Mouse (Mus musculus) kidney, postnatal 0 days (tissue): ENCODE results near the gene Nobox. TPM values are rescaled to one million over a fixed set of nuclear protein-coding genes. Genes with fewer than 3 reads are reported as not detected.

ENCODE experiments used
- ATAC-seq: fragments of 200-750 bp; cut with Nextera tagmentation; replicated peaks from 2 replicates; pipeline ENCODE4 v1.8.0; 2017; ENCODE audit warnings: low read depth, moderate number of reproducible peaks, moderate TSS enrichment, moderate library complexity; ENCODE audit not compliant: low FRiP score
- DNase-seq: peaks from one replicate; pipeline ENCODE4 v3.0.0-alpha.2; 2016; ENCODE audit warnings: low spot score
- H3K27ac ChIP-seq: fragments of 300-500 bp; sonication (generic); 2 replicates; pipeline ENCODE4 v1.5.1; 2014; ENCODE audit warnings: mild to moderate bottlenecking
- H3K27me3 ChIP-seq: fragments of 300-500 bp; sonication (generic); 2 replicates; pipeline ENCODE4 v1.6.1; 2014; ENCODE audit warnings: low read length, mixed read lengths; ENCODE audit not compliant: insufficient read depth
- H3K36me3 ChIP-seq: fragments of 300-500 bp; sonication (generic); 2 replicates; pipeline ENCODE4 v1.6.1; 2014; ENCODE audit warnings: low read length, mixed read lengths; ENCODE audit not compliant: insufficient read depth
- H3K4me1 ChIP-seq: fragments of 300-500 bp; sonication (generic); replicated peaks from 2 replicates; pipeline ENCODE4 v1.6.1; 2014; ENCODE audit warnings: antibody characterized with exemption, low read length, mixed read lengths; ENCODE audit not compliant: insufficient read depth
- H3K4me2 ChIP-seq: fragments of 300-500 bp; sonication (generic); 2 replicates; pipeline ENCODE4 v1.6.1; 2014; ENCODE audit warnings: mild to moderate bottlenecking, low read length, moderate library complexity, mixed read lengths
- H3K4me3 ChIP-seq: fragments of 300-500 bp; sonication (generic); replicated peaks from 2 replicates; pipeline ENCODE4 v1.5.1; 2014; ENCODE audit warnings: low read depth, low read length
- H3K9ac ChIP-seq: fragments of 300-500 bp; sonication (generic); 2 replicates; pipeline ENCODE4 v1.6.1; 2014; ENCODE audit warnings: low read depth, low read length
- H3K9me3 ChIP-seq: fragments of 300-500 bp; sonication (generic); replicated peaks from 2 replicates; pipeline ENCODE4 v1.6.1; 2016; ENCODE audit warnings: low read length, inconsistent platforms, mixed read lengths
- CTCF ChIP-seq: IDR thresholded peaks from 2 replicates; pipeline ENCODE4 v1.5.1; 2016; ENCODE audit warnings: antibody characterized with exemption, low read depth, mild to moderate bottlenecking, moderate library complexity
- WGBS: fragments of 180-500 bp; shearing (Covaris S2); extraction: QIAGEN DNeasy Blood & Tissue Kit; methylation state at CpG from one replicate; pipeline ENCODE4 v1.1.7; 2014; 5-methylcytosine and 5-hydroxymethylcytosine counted together
- polyA plus RNA-seq: library from polyadenylated mRNA; unstranded; fragments of >200 nt; fragmentation: Nextera tagmentation; extraction: Ambion mirVana; gene quantifications from 2 replicates; pipeline ENCODE4 v1.2.1, GENCODE M21; 2015

Gene Nobox
- polyA plus RNA-seq, 1 experiment from 2014 or later: not detected

DNA sequence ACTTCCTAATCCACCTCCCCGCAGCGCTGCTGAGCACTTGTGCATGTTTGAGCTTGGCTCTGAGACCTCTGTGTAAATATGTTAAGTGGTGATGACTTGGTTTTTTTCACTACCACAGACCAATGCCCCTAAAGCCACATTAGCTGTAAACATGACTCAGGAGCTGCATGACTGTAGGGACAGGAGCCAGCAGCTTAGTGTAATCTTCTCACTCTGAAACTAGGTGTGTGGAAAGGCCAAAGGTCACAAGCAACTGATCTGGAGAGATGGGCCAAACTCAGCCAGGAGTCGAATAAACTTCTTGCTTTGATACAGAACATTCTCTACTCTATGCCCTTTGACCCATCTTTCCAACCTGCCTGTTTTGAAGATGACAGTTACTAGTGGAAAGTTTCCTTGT, 17.3 kb downstream of the Nobox start:
- H3K4me3 ChIP-seq: no peak overlapping the region
- 67% methylated on average over 3 of the region's 3 CpGs for WGBS
- H3K9ac ChIP-seq: no peak overlapping the region
- no peak for TF ChIP-seq CTCF
- H3K36me3 ChIP-seq: peaks cover 23% of the 10 kb centered on the region
- no peak overlapping the region for H3K4me2 ChIP-seq
- DNase-seq: no peak
- H3K9me3 ChIP-seq: no peaks in the 10 kb centered on the region
- H3K4me1 ChIP-seq: peaks cover 15% of the 10 kb centered on the region; the same call in 1 of the 2 replicates
- no peaks in the 10 kb centered on the region for H3K27me3 ChIP-seq
- ATAC-seq: 0 out of 2 replicates have a peak, but pooled peaks have one; percentile 37
- peak overlapping the region; percentile 48; the same call in 1 of the 2 replicates for H3K27ac ChIP-seq

DNA sequence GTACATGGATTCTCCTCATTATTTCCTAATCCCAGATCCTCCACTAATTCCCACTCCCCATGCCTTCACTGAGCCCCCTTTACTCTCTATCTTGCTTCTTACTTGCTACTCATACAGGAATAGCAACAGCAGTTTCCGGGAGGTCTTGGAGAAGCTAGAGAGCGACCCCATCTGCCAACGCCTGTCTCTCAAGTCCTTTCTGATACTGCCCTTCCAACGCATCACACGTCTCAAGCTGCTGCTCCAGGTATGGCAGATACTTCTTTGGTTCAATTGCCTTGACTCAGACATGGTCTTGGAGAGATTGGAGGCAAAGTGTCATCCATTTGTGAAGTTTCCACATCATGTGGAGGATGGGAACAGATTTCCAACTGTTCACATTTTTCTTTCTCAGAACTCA, 28.9 kb downstream of the Nobox start:
- no peaks in the 10 kb centered on the region for H3K27me3 ChIP-seq
- peaks cover 50% of the 10 kb centered on the region for H3K36me3 ChIP-seq
- H3K4me2 ChIP-seq: no peak overlapping the region
- no peaks in the 10 kb centered on the region for H3K4me1 ChIP-seq
- DNase-seq (no peak), ATAC-seq (no peak)
- no peak overlapping the region for H3K9ac ChIP-seq
- no peak overlapping the region for H3K4me3 ChIP-seq
- H3K27ac ChIP-seq: no peak overlapping the region
- TF ChIP-seq CTCF: no peak
- 95% methylated on average over 5 of the region's 5 CpGs for WGBS
- H3K9me3 ChIP-seq: no peaks in the 10 kb centered on the region

DNA sequence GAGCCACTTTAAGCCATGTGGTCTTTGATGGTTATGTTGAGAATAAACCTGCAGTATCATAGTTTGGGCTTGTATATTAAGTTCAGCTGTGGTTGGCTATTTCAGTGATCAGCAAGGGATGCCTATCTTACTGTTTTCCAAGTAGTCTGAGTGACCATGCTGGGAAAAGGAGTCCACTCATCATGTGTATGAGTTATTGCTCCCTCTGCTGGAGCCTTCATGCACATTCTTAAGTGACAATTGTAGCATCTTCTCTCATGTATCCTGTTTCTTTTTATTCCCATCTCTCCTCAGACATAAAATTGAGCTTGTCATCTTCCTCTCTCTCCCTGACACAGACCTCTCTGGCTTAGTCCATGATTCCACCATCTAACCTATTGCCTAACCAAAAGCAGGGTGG, 31.1 kb downstream of the Nobox start:
- no peaks in the 10 kb centered on the region for H3K4me1 ChIP-seq
- ATAC-seq: no peak
- peaks cover 49% of the 10 kb centered on the region for H3K36me3 ChIP-seq
- no peak overlapping the region for H3K4me2 ChIP-seq
- peak; percentile 74 for TF ChIP-seq CTCF
- DNase-seq: peak; percentile 62
- H3K9me3 ChIP-seq: no peaks in the 10 kb centered on the region
- H3K27ac ChIP-seq: no peak overlapping the region
- no peak overlapping the region for H3K9ac ChIP-seq
- no peaks in the 10 kb centered on the region for H3K27me3 ChIP-seq
- H3K4me3 ChIP-seq: no peak overlapping the region

DNA sequence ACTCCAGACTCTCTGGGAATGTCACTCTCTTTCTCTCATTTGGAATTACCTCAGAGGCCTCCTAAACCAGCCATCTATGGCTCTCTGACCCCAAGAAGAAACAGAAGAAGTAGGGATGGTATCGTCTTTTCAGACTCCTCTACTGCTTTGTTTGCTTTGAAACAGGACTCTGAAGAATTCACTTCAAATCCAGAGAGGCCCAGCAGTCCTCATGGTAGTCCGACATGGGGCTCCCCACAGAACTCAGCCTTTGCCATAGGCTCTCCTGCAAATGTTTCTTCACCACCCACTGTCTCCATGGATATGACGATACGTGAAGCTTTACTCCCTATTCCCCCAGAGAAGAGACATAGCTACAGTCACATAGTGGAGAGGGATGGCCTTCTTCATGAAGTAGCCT, 35.2 kb downstream of the Nobox start:
- ATAC-seq (peak; percentile 47; the same call in 1 of the 2 replicates), DNase-seq (peak; percentile 54)
- no peak for TF ChIP-seq CTCF
- no peaks in the 10 kb centered on the region for H3K4me1 ChIP-seq
- H3K9ac ChIP-seq: no peak overlapping the region
- no peaks in the 10 kb centered on the region for H3K27me3 ChIP-seq
- 47% methylated on average over 4 of the region's 4 CpGs for WGBS
- H3K4me3 ChIP-seq: no peak overlapping the region
- no peaks in the 10 kb centered on the region for H3K9me3 ChIP-seq
- H3K36me3 ChIP-seq: peaks cover 18% of the 10 kb centered on the region; the same call in 1 of the 2 replicates
- no peak overlapping the region for H3K4me2 ChIP-seq
- no peak overlapping the region for H3K27ac ChIP-seq

DNA sequence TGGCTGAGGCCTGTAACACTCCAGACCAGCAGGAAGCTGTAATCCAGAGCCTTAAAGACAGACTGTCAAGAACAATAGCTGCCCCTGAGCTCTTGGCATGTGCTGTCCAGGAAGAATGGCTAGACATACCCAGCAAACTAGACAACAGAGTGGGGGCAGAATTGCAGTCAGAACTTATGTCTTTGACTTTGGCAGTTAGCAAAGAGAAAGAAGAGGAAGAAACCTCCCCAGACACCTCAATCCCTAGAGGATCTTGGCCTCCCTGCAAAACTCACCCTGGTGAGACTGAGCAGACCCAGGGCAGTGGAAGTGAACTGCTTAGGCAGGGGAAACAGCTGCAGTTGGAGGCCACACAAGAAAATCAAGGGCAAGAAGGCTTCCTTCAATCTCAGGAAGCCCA, 36.8 kb downstream of the Nobox start:
- no peak for ATAC-seq
- Histone ChIP-seq H3K36me3 (peaks cover 18% of the 10 kb centered on the region; the same call in 1 of the 2 replicates), H3K4me2 (no peak overlapping the region), H3K27me3 (no peaks in the 10 kb centered on the region), H3K9ac (no peak overlapping the region), H3K4me1 (no peaks in the 10 kb centered on the region), H3K4me3 (no peak overlapping the region), H3K9me3 (no peaks in the 10 kb centered on the region), H3K27ac (peak overlapping the region; percentile 66)
- peak; percentile 38 for DNase-seq
- no peak for TF ChIP-seq CTCF

DNA sequence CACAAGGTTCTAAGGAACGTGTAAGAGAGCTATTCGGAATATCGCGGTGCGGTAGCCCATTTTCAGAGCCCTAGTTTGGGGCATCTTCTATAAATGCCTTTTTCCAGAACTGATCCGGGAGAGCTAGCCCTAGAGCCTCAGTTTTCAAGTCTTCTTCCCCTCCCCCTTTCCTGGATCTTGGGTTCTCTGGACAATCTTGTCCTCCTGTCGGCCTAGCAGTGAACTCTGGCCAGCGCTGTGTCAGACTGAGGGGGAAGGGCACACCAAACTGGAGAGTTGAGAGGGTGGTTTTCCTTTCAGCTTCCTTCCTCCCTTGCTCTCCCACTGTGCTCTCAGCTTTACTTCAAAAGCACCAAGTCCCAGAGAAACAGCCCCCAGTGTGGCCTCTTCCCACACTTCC, 43.0 kb downstream of the Nobox start:
- Histone ChIP-seq H3K36me3 (no peaks in the 10 kb centered on the region), H3K4me3 (peak overlapping the region; percentile 59), H3K9me3 (no peaks in the 10 kb centered on the region), H3K27me3 (no peaks in the 10 kb centered on the region), H3K4me2 (peak overlapping the region; percentile 77), H3K4me1 (peaks cover 4% of the 10 kb centered on the region; the same call in 1 of the 2 replicates), H3K27ac (peak overlapping the region; percentile 68), H3K9ac (peak overlapping the region; percentile 75)
- peak; percentile 83 for ATAC-seq
- WGBS: under 1% methylated on average over 8 of the region's 8 CpGs
- TF ChIP-seq CTCF: peak; percentile 29; the same call in 1 of the 2 replicates
- peak; percentile 86 for DNase-seq

DNA sequence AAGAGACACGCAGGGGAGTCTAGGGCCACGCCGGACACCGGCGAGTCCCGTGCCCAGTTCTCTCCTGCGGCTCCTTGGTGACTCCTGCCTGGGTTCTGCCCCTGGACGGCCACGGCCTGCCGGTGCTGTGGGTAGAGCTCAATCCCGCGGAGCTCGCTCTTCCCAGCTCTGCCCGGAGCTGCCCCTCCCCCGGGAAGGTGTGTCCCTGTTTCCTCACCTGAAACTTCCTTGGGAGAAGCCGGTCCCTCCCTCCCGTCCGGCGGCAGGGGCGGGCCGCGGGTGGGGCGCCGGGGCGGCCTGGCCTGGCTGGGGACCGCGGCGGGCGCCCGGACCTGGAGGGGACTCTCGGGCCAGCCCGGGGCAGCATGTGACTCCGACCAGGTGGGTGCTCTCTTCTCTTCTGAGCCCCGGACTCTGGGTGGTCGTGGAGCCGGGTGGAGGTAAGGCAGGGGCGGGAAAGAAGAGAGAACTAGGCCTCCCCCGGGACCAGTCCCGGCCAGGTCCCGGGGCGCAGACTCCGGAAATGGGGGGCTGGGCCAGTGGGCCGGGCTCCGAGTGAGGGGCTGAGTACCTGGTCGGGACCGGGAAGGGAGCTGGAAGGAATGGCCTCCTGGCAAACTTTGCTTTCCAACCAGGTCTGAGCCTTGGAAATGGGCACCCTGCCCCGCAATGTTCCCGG, 43.9 kb downstream of the Nobox start, which contains the start of gene Arhgef5:
Arhgef5 (plus strand) TSS at position 220 of the 679 bp plus-strand sequence.
- peak; percentile 89 for ATAC-seq
- H3K27ac ChIP-seq: peak within 1 kb of the TSS; percentile 68
- peaks cover 4% of the 10 kb centered on the region; the same call in 1 of the 2 replicates for H3K4me1 ChIP-seq
- H3K4me2 ChIP-seq: peak within 1 kb of the TSS; percentile 77
- TF ChIP-seq CTCF: no peak
- H3K9me3 ChIP-seq: no peaks in the 10 kb centered on the region
- peak within 1 kb of the TSS; percentile 59 for H3K4me3 ChIP-seq
- under 1% methylated on average over 44 of the region's 48 CpGs for WGBS
- no peaks in the 10 kb centered on the region for H3K27me3 ChIP-seq
- H3K36me3 ChIP-seq: no peaks in the 10 kb centered on the region
- peak; percentile 65 for DNase-seq
- H3K9ac ChIP-seq: peak within 1 kb of the TSS; percentile 75
